Mouse (Mus musculus): ENCODE results near the gene Lmnb2.

Gene Lmnb2

DNA sequence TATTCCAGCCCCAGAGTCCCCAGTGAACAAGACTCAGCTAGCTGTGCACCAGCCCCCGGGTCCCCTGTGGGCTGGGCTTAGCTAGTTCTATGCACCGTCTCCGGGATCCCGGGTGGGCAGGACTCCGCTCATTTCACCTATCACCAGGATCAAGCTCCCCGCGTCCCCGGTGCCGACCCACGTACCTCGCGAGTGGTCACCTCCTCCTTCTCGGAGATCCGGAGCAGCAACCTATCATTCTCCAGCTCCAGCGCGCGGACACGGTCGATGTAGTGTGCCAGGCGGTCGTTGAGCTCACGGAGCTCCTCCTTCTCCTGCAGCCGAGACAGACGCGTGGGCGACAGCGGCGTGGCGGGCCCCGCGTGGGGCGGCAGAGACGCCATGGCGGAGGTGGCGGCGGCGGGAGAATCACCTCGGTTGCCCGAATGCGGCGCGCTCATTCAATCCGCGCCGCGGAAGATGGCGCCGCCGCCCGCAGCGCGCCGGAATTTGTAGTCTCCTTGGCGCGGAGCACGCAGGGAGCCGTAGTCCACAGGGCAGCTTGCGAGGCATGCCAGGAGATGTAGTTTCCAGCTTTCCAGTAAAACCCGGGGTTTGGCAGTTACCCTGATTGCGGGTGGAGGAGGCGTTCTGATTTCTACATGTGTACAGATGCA lies at the start of gene Lmnb2:
Gene Lmnb2, minus strand, starts transcription at position 467 of the 656 bp plus-strand sequence.
- peak; percentile 36 to 40 for DNase-seq (ENCODE audit: low read depth in 2 of 2, low spot score in 2 of 2)

DNA sequence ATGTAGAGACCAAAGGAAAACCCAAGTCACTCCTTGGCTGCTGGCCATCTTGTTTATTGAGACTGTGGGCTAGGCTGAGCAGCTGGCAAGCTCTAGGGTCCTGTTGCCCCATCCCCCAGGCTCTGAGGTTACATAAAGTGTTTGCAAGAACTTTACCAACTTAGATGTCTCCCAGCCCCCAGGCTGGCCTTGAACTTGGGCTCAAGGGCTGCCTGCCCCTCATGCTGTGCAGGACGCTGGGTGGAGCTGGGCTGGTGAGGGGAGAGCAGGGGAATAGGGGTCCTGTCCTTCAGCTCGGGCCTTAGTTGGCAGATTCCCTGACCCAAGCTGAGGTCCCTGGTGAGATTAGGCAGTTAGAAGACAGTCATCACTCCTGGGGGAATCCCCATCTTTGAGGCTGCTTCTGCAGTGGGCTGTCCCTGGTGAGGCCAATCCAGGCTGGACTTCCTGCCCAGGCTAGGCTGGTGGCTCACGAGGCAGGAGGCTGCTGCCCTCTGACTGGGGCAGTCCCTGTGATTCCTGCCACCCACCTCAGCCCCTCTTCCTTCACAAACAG lies 49.1 kb upstream of the Lmnb2 start:
- DNase-seq (ENCODE audit: low read depth in 2 of 2, low spot score in 2 of 2): no peak

DNA sequence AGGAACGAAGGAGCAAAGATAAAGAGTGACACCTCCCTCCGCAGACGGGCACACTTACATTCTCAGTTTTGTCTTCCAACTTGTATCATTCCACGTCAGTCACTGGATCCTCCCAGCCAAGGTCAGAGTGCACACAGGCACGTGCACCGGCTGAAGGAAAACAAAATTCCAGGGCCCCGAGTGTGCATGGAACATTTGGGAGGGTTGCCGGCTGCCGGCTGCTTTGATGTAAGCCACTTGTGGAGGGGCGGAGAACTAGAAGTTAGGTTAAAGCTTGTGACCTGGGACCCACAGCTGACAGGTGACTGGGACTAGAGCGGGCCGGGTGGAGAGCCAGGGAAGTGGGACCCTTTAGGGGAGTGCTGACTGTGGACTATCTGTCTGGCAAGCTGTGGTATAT lies 48.3 kb upstream of the Lmnb2 start:
- DNase-seq (ENCODE audit: low read depth in 2 of 2, low spot score in 2 of 2): no peak

DNA sequence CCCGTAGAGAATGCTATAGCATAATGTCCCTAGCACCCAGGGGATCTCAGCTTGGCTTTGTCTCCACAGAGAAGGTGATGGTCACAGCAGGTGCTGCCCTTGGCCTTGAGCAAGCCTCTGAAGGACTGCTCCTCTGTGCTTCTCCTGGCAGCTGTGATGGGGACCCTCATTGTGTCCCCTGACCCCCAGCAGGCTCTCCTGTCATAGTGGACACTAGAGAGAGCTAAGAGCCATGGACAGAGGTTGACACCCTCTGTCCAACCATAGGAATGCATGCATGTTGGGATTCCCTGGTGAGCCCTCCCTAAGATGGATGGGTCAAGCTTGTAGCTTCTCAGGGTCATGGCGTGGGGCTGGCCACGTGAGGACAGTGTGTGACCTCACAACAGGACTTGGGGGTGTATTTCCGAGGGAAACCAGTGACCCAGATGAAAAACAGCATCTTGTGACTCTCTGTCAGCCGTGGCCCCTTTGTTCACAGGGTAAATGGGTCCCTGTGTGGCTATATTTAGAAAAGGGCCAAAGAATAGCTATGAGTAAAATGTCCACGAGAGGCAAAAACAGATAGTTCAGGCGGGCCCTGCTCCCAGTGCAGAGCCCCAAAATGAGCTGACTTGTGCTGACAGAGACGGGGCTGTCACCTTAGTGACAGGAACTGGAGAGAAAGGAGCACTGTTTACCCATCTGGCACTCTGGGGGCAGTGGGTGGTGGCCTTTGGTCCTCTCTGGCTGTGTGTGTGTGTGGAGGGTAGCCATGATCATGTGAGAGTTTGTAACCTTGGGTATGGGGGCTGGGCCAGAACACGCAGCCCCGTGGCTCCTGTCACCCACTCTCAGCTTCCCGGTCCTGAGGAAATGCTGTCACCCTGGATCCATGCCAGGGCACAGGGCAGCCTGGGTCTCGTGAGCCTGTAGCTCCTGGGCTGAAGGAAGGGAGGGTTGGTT lies 45.3 kb upstream of the Lmnb2 start:
- no peak for DNase-seq (ENCODE audit: low read depth in 2 of 2, low spot score in 2 of 2)

DNA sequence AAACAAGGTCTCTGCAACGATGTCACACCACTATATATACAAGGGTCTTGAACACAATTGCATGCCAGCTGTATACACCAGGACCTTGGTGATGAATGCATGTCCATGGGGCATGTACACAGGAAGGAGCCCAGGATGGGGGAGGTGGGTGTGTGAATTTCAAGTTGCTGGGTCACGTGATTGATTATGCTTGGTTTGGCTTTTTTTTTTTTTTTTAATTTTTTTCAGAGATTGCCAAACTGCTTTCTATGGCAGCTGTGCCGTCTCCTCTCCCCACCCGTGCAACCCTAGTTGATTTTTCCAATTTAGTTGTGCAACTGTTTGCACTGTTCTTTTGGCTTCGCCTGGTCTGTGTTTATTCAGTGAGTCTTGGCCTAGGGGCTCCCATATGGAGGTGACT lies 44.5 kb upstream of the Lmnb2 start:
- DNase-seq (ENCODE audit: low read depth in 2 of 2, low spot score in 2 of 2): no peak

DNA sequence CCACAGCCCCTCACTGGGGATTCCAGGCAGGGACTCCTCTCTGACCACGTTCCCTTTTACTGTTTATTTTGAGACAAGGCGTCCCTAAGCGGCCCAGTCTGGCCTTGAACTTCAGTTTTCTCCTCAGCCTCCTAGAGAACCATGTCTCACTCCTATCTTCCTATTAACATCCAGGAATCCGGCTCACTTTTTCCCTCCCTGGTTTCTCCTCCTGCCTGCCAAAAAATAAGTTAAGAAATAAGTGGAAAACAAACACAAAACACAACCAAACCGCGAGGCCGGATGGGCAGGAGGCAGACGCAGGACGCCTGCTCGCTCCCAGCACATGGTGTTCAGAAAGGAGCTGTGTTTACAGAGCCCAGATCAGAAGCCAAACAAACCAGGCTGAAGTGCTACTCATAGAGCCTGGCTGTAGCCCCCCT lies 44.0 kb upstream of the Lmnb2 start:
- DNase-seq (ENCODE audit: low read depth in 2 of 2, low spot score in 2 of 2): no peak

DNA sequence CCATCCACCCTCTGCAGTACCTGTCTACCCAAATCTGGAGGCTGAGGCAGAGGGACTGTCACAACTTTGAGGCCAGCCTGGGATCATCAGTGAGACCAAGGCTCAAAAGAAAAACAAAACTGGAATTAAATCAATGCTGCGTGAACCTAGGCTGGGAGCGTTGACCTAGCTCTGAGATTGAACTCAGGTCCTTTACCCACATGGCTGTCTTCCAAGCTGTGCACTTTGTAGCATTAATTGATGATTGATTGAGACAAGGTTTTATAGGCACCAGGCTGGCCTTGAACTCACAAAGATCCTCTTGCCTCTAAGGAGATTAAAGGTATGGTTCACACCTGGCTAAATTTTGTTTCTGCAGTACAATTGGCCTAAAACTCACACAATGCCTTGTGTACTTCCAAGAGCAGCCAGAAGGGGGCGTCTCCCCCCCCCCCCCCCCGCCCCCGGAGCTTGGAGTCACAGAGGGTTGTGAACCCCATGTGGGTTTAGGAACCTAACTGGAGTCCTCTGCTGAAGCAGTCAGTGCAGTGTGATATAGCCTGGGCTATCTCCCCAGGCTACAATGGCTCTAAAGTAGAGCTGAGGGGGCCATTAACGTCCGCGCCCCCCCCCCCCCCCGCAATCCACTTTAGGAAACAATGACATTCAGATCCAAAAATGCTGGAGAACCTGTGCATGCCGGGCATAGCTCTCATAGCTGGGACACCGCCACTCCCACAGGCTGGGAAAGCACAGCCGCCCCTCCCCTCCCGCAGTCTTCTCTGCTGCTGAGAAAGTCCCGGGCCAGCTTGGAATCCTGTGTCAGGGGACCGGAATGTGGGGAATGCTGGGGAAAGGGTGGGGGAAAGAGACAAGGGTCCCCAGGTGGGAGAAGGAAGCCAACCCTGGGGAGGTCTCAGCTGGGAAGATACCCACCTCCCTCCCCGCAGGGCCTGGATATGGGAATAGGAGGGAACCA lies 42.8 kb upstream of the Lmnb2 start:
- peak in 1 of 2 experiments; percentile 14 for DNase-seq (ENCODE audit: low read depth in 2 of 2, low spot score in 2 of 2)

DNA sequence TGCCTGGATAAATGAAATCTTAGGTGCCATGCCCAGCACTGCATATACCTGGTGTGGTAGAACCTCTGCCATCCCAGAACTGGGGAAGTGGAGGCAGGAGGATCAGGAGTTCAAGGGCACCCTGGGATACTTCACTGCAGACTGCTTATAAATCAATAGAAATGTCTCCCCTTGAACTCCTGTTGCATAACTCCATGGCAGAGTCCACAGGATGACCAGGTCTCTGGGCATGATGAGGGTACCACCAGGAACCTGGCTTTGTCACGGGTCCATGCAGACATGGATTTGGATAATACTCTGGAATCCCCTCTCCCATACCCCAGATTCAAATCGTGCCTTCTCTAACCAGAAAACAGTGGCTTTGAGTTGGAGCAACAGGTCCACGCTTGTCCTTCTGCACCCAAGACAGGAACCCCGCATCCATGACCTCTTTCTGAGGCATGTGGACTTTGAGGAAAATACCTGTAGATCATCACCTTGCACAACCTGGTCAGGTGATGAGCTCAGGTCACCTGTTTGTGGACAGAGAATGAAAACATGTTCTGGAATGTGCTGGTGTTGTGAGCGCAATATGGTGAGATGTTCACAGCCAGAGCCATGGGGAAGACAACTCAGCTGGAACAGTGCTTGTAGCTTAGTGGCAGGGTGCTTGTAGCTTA lies 41.1 kb upstream of the Lmnb2 start:
- DNase-seq (ENCODE audit: low read depth in 2 of 2, low spot score in 2 of 2): no peak

DNA sequence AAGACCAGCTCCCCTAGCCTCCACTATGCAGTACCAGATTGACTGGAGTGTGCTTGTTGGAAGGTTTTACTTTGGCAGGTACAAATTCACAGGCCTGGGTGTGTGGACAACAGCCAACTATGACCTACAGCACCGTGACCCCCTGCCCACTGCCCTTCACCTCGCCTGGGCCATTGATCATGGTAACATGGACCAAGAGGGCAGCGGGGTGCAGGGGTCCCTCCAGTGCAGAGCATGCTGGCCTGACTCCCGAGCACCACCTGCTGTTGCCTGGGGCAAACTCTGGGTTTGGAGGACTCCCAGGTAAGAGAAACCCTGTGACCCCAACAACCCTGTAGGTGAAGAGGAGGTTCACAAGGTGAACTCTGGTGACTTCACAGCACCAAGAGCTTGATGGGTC lies 39.7 kb upstream of the Lmnb2 start:
- no peak for DNase-seq (ENCODE audit: low read depth in 2 of 2, low spot score in 2 of 2)

DNA sequence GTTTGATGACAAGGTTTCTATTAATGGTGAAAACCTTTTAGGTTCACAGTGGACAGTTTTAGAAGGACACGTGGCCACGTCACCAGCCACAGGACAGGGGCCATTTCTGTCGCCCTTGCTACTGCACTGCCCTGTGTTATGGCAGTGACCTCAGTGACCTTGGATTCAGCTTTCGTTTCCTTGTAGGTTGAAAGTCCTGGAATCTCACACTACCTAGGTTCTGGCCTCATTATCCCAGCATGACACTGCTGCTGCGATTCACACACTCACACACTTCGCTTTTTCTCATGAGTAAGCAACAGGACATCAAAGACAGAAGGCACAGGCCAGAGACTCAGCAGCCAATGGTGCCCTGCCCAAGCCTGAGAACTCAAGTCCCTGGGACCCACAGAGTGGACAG lies 38.9 kb upstream of the Lmnb2 start:
- DNase-seq (ENCODE audit: low read depth in 2 of 2, low spot score in 2 of 2): no peak

DNA sequence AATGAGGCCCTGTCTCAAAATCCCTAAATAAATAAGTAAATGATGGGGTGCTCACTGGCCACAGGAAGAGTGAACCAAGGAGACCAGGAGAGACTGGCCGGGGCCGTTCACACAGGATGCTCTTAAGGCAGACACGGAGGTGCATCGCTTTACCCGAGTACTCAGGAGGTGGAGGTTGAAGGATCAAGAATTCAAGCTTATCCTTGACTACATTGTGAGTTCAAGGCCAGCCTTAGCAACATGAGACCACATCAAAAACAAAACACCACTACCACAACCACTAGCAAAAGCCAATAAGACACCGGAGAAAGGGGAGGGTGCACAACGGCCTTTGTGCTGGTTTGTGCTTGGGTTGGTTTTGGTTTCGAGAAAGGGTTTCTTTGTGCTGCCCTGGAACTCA lies 38.3 kb upstream of the Lmnb2 start:
- DNase-seq (ENCODE audit: low read depth in 2 of 2, low spot score in 2 of 2): no peak

DNA sequence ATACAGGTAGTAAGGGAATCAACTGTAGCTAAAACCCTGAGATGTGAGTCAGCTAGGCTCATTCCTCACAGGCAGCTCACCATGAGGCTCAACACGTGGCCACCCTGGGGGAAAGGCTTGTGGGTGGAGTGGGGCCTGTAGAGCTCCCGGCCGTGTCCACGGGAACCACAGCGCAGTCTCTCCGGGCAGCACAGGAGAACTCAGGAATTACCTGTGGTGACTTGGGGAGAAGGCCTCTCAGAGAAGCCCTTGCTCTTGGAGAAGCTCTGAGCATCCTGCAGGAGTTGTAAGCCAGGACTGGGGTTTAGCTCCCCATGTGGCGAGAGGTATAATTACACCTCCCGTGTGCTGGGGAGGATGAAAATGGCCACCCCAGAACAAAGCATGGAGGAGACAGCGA lies 37.5 kb upstream of the Lmnb2 start:
- DNase-seq (ENCODE audit: low read depth in 2 of 2, low spot score in 2 of 2): peak; percentile 36 to 60

DNA sequence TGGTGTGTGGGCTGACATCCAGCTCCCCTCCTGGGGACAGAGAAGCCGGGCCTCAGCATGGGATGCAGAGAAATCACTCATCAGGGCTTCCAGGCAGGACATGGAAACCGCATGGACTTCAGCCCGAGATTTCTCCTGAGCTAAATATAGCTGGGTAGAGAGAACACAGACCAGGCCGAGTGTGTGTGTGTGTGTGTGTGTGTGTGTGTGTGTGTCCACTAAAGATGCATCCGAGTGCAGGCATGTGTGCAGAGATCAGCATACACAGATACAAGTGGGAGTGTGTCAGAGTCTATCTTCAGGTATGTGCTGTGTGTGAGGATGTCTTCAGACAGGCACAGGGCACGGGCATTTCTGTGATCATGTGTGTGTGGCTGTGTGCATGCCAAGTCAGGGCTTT lies 36.8 kb upstream of the Lmnb2 start:
- DNase-seq (ENCODE audit: low read depth in 2 of 2, low spot score in 2 of 2): no peak

DNA sequence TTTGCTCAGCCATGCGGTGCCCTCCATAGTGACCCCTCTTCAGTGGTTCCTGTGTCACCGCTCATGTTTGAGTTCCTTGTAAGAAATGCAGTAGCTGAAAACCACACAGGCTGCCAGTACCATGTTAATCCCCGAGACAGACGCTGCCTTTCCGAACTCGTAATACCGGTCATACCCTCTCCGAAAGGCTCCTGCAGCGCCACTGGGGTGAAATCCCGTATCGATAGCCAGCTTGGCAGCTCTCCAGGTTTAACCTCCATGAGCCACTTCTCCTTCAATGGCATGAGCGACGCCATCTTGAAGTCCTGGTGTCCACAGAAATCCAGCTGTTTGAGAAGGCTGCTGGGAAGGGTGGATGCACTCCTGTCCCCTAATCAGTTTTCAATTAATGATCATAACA lies 36.4 kb upstream of the Lmnb2 start:
- DNase-seq (ENCODE audit: low read depth in 2 of 2, low spot score in 2 of 2): no peak

DNA sequence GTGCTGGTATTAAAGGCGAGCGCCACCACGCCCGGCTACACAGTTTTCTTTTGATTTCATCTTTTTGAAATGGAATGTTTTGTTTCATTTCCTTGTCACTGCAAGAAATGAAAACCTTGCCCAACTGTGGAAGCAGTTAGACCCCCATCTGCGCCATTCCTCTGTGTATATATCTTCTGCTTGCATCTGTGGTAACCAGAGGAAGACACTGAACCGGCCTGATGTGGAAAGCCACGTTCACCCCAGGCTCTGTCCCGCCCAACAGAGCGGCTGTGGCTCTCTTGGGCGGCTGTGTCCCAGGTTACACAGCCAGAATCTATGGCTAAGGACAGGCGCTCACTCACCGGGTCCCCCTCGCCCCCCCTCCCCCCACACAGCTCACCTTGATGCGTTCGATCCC lies 34.4 kb upstream of the Lmnb2 start:
- no peak for DNase-seq (ENCODE audit: low read depth in 2 of 2, low spot score in 2 of 2)

DNA sequence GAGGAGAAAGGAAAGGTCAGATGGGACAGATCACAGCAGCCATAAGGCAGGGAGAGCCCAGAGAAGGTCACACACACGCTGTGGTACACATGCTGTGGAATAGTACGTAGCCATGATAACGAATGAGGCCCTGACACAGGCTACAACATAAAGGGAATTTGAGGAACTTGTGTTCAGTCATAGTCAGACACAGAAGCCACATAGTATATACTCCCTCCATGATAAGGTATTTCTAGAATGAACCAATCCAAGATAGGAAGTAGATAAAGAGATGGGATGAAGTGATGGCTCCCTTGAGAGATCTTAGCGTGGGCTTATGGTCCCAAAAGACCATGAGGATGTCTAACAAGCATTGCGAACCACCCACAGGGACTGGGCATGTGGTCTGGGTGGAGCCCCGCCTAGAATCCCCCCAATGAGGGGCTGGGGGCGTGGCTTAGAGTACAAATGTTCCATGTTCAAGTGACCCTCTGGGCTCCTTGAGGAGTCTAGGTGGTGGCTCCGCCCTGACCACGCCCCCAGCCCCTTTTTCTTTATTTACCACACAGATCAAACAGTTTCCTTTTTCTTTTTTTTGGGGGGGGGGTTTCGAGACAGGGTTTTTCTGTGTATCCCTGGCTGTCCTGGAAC lies 33.8 kb upstream of the Lmnb2 start:
- DNase-seq (ENCODE audit: low read depth in 2 of 2, low spot score in 2 of 2): no peak

DNA sequence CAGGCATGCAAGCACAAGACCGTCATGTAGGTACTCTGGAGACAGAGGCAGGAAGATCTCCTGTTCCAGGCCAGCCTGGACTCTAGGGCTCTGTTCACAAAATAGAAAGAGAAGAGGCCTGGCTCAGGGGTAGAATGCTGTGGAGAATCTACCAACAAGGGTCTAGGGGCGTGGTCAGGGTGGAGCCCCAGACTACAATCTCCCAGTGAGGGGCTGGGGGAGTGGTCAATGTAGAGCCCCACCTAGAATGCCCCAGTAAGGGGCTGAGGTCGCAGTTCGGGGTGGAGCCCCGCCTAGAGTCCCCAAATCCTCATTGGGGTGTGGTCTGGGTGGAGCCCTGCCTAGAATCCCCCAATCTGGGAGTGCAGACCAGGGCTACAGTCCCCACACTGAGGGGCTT lies 32.3 kb upstream of the Lmnb2 start:
- no peak for DNase-seq (ENCODE audit: low read depth in 2 of 2, low spot score in 2 of 2)

DNA sequence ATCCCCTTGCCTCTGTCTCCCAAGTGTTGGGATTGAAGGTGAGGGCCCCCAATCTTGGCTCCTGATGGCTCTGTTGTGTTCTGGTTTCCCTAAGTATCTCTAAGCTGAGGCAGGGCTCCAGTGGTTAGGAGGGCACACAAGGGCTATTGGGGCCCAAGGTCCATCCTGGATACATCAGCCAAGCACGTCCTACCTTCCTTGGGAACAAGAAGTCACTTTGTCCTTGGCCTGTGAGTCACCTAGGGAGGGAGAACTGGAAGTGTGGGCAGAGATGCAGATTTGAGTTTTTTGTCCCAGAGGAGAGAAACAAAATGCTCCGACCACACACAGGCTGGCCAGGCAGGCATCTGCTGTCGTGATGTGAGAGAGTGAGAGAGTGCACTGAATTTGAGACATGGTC lies 31.0 kb upstream of the Lmnb2 start:
- no peak for DNase-seq (ENCODE audit: low read depth in 2 of 2, low spot score in 2 of 2)

DNA sequence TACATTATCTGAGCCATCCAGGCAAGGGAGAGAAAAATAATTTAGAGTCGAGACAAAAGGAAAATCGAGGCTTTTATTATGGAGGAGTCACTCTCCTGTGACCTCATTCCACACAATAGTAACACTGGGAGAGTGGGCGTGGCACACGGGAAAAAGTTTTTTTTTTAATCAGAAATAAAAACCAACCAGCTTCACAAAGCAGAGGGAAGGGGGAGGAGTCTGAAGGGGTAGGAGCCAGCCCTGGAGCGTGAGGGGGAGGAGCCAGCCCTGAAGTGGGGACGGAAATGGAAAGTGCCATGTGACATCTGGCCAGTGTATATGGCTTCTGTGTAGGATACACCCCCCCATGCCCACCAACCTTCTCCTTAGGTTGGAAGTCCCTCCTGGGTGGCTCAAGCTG lies 30.5 kb upstream of the Lmnb2 start:
- no peak for DNase-seq (ENCODE audit: low read depth in 2 of 2, low spot score in 2 of 2)

DNA sequence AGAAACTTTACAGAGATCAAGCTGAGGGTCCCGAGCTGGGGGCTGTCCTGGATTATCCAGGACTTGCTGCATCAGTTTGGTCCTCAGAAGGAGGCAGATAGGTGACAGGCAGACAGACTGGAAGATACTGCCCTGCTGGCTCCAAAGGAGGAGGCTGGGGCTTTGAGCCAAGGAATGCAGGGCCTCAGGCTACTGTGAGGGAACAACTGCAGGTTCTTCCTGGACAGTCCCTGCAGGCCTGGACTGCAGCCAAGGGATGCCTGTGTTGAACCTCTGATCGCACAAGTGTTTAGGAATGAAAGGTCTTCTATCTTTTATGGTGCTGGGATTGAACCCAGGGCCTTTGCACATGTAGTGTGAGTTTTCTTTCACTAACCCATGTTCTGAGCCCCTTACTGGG lies 29.8 kb upstream of the Lmnb2 start:
- DNase-seq (ENCODE audit: low read depth in 2 of 2, low spot score in 2 of 2): no peak

Measured in CD8-positive naive resting alpha-beta T cell, adult 2 months (primary cell).